Mouse (Mus musculus) CH12.LX (cell line): ENCODE results near the gene Exosc8. TPM values are rescaled to one million over a fixed set of nuclear protein-coding genes. Genes with fewer than 3 reads are reported as not detected.

Experiments
- DNase-seq: peaks from one replicate; pipeline ENCODE4 v3.0.0-alpha.2; 2013; ENCODE audit errors: extremely low read depth
- H3K27ac ChIP-seq: 2 replicates; pipeline ENCODE4 v1.5.1; 2012; ENCODE audit warnings: low read depth, mild to moderate bottlenecking, control low read depth, moderate library complexity; ENCODE audit not compliant: insufficient read depth
- H3K27me3 ChIP-seq: replicated peaks from 2 replicates; pipeline ENCODE3; 2012; ENCODE audit warnings: inconsistent platforms
- H3K36me3 ChIP-seq, 2 experiments: replicated peaks in 1 of 2; 2 replicates each; pipeline versions ENCODE3 to v1.6.1; 2012; ENCODE audit warnings: inconsistent platforms in 1 of 2, low read length in 1 of 2, mild to moderate bottlenecking in 1 of 2, mixed read lengths in 1 of 2, moderate library complexity in 1 of 2; ENCODE audit not compliant: control insufficient read depth in 1 of 2, insufficient read depth in 1 of 2
- H3K4me1 ChIP-seq, 2 experiments: 2 replicates each; pipeline ENCODE4 v1.6.1; 2012; ENCODE audit warnings: inconsistent platforms in 1 of 2, moderate library complexity in 1 of 2; ENCODE audit not compliant: insufficient read depth in 2 of 2, control insufficient read depth in 1 of 2
- H3K4me2 ChIP-seq: 2 replicates; pipeline ENCODE4 v1.6.1; 2012; ENCODE audit warnings: low read depth, mild to moderate bottlenecking, control low read depth; ENCODE audit not compliant: poor library complexity, insufficient read depth, severe bottlenecking
- H3K4me3 ChIP-seq, 3 experiments: fragments of 150-350 bp in 1 of 3; sonication (generic) in 1 of 3; replicated peaks in 1 of 3; 2 replicates each; pipeline versions ENCODE3 to v1.5.1; 2011 to 2012; ENCODE audit warnings: low read depth in 2 of 3, low read length in 2 of 3, mild to moderate bottlenecking in 2 of 3, moderate library complexity in 2 of 3, control low read depth in 1 of 3, improper control_type of control experiment in 1 of 3, inconsistent platforms in 1 of 3, mixed read lengths in 1 of 3; ENCODE audit not compliant: poor library complexity in 1 of 3
- H3K79me2 ChIP-seq: replicated peaks from 2 replicates; pipeline ENCODE4 v1.6.1; 2012; ENCODE audit warnings: mild to moderate bottlenecking, moderate library complexity; ENCODE audit not compliant: control insufficient read depth, poor library complexity, insufficient read depth, severe bottlenecking; ENCODE audit errors: extremely low read depth
- H3K9ac ChIP-seq: 2 replicates; pipeline ENCODE4 v1.6.1; 2012; ENCODE audit warnings: low read depth, mild to moderate bottlenecking, control low read depth, moderate library complexity; ENCODE audit not compliant: insufficient read depth
- H3K9me3 ChIP-seq: replicated peaks from 2 replicates; pipeline ENCODE3; 2012; ENCODE audit warnings: low read length, inconsistent platforms, mixed read lengths
- ELF1 ChIP-seq: IDR thresholded peaks from 2 replicates; pipeline ENCODE4 v1.6.1; 2014; ENCODE audit warnings: low read depth, mild to moderate bottlenecking, inconsistent platforms, low read length, improper control_type of control experiment
- ETS1 ChIP-seq: conservative IDR thresholded peaks from 2 replicates; pipeline ENCODE4 v1.6.1; 2012; ENCODE audit warnings: low read depth, mild to moderate bottlenecking, inconsistent platforms, low read length, improper control_type of control experiment, moderate library complexity
- JUND ChIP-seq: conservative IDR thresholded peaks from 2 replicates; pipeline ENCODE4 v1.6.1; 2011; ENCODE audit warnings: low read depth, low read length, improper control_type of control experiment
- MAZ ChIP-seq: IDR thresholded peaks from 2 replicates; pipeline ENCODE4 v1.6.1; 2012; ENCODE audit warnings: low read depth, mild to moderate bottlenecking, inconsistent platforms, low read length, improper control_type of control experiment, moderate library complexity
- MEF2A ChIP-seq: IDR thresholded peaks from 2 replicates; pipeline ENCODE4 v1.6.1; 2014; ENCODE audit warnings: low read depth, mild to moderate bottlenecking, inconsistent platforms, low read length, improper control_type of control experiment, borderline replicate concordance
- MXI1 ChIP-seq: IDR thresholded peaks from 2 replicates; pipeline ENCODE4 v1.6.1; 2011; ENCODE audit warnings: mild to moderate bottlenecking, low read depth, low read length, improper control_type of control experiment
- MYC ChIP-seq: IDR thresholded peaks from 2 replicates; pipeline ENCODE4 v1.6.1; 2011; ENCODE audit warnings: low read depth, mild to moderate bottlenecking, improper control_type of control experiment, low read length
- NELFE ChIP-seq: IDR thresholded peaks from 2 replicates; pipeline ENCODE4 v1.6.1; 2011; ENCODE audit warnings: low read depth, low read length, improper control_type of control experiment
- PAX5 ChIP-seq: IDR thresholded peaks from 2 replicates; pipeline ENCODE4 v1.6.1; 2012; ENCODE audit warnings: low read length, inconsistent platforms, mixed read lengths
- POLR2A ChIP-seq: IDR thresholded peaks from 2 replicates; pipeline ENCODE4 v1.6.1; 2011; ENCODE audit warnings: low read depth, mild to moderate bottlenecking, improper control_type of control experiment, low read length
- POLR2AphosphoS2 ChIP-seq: IDR thresholded peaks from 2 replicates; pipeline ENCODE4 v1.6.1; 2011; ENCODE audit warnings: low read depth, low read length, improper control_type of control experiment
- SMC3 ChIP-seq: IDR thresholded peaks from 2 replicates; pipeline ENCODE4 v1.6.1; 2011; ENCODE audit warnings: low read depth, low read length, improper control_type of control experiment
- UBTF ChIP-seq: IDR thresholded peaks from 2 replicates; pipeline ENCODE4 v1.6.1; 2012; ENCODE audit warnings: low read depth, mild to moderate bottlenecking, inconsistent platforms, low read length, improper control_type of control experiment, moderate library complexity
- ZC3H11A ChIP-seq: IDR thresholded peaks from 2 replicates; pipeline ENCODE4 v1.6.1; 2012; ENCODE audit warnings: low read depth, mild to moderate bottlenecking, inconsistent platforms, low read length, improper control_type of control experiment
- ZMIZ1 ChIP-seq: IDR thresholded peaks from 2 replicates; pipeline ENCODE4 v1.6.1; 2012; ENCODE audit warnings: low read depth, mild to moderate bottlenecking, inconsistent platforms, low read length, improper control_type of control experiment
- dilution Hi-C: fragments of 300-500 bp; cut with MboI; formaldehyde crosslinking; loops from 2 replicates; pipeline ENCODE4 v1.14.3; 2020; ENCODE audit warnings: low sequenced_read_pairs; ENCODE audit not compliant: extremely low pct_unique_long_range_greater_than_20kb, extremely low pct_ligation_motif_present
- in situ Hi-C: fragments of 300-500 bp; cut with MboI; formaldehyde crosslinking; loops from 3 replicates; pipeline ENCODE4 v1.14.3; 2019; ENCODE audit warnings: low sequenced_read_pairs, low pct_ligation_motif_present, low pct_unique_long_range_greater_than_20kb, mixed read lengths
- polyA plus RNA-seq: library from polyadenylated mRNA; unstranded; fragments of >175 nt; gene quantifications from 2 replicates; pipeline ENCODE4 v1.2.1, GENCODE M21; 2012; ENCODE audit warnings: low read depth; ENCODE audit not compliant: insufficient read length
- total RNA-seq, 2 experiments: library from RNA; depleted of rRNA; stranded (reverse); fragments of 300-350 nt in 1 of 2; fragments of >200 nt in 1 of 2; gene quantifications; 2 replicates each; pipeline ENCODE4 v1.2.3; 2012 to 2014

Exosc8 gene
- total and polyA plus RNA-seq, 3 experiments = 102 to 238 (median 124) TPM

DNA sequence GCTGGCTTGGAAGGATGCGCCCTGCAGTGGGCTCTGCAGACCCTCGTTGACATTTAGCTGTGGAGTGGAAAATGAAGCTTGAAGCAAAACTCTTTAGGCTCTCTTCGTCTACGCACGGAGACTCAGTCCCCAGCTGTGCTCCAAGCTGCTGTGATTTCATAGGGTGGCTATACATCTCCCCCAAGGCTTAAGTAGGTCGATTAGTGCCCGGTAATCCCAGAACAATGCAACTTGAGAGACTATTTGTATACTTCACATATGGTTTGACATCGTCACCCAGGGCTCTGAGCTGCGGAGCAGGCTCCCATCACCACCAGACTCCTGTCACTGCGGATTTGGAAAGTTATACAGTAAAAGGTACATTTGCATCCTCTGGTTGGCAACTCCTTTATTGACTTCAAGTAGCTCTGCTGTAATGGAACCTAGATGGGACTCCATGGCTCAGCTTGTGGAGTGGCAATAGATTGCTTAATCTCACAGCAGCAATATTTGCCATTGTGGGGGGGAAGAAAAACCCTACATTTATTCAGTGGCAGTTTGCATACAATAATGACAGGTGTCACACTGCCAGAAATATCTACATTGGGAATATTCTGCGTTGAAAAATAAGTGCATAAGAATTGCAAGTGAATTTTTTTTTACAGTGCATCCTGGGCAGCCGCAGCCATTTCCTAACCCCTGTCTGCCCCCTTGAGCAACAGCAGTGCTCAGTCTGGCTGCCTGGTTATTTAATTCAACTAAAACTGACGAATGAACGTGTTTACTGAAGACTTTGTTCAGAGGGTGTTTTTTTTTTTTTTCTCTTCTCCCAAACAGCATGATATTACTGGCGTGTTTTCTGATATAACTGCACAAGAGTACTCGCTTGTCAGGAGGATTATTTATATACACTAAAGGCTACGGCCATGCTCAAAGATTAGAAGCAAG, 34.4 kb upstream of the Exosc8 start:
- no peaks in the 10 kb centered on the region for H3K4me1 ChIP-seq
- no peak overlapping the region for H3K4me2 ChIP-seq
- H3K9ac ChIP-seq = no peak overlapping the region
- H3K27me3 ChIP-seq = no peaks in the 10 kb centered on the region
- H3K36me3 ChIP-seq = no peaks in the 10 kb centered on the region
- H3K4me3 ChIP-seq = no peak overlapping the region
- H3K9me3 ChIP-seq = peaks cover 3% of the 10 kb centered on the region
- in situ Hi-C loops (no loop called here), dilution Hi-C loops (no loop called here)
- no peak for DNase-seq
- H3K27ac ChIP-seq = no peak overlapping the region
- no peaks in the 10 kb centered on the region for H3K79me2 ChIP-seq
- TF ChIP-seq POLR2A = no peak
- TF ChIP-seq NELFE = no peak
- no peak for TF ChIP-seq PAX5
- no peak for TF ChIP-seq JUND
- TF ChIP-seq SMC3 = no peak
- TF ChIP-seq POLR2AphosphoS2 = no peak

DNA sequence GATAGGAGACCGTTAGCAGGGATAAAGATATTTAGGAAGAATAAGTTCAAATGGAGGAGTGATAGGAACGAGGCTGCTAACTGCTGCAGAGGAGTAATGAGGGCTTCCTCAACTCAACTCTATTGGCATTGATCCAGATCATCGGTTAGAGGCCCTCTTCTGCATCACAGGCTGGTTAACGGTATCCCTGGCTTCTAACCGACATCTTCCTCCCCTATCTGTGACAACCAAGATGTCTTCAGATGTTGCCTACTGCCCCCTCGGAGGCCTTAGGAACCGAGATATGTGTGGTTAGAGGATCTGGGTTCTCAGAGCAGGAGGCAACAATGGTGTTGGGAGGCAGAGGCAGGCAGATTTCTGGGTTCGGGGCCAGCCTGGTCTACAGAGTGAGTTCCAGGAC, 33.4 kb upstream of the Exosc8 start:
- no peaks in the 10 kb centered on the region for H3K36me3 ChIP-seq
- in situ Hi-C loops (no loop called here), dilution Hi-C loops (no loop called here)
- H3K4me3 ChIP-seq = no peak overlapping the region
- H3K9ac ChIP-seq = no peak overlapping the region
- no peak overlapping the region for H3K27ac ChIP-seq
- H3K79me2 ChIP-seq = no peaks in the 10 kb centered on the region
- H3K4me1 ChIP-seq = no peaks in the 10 kb centered on the region
- peaks cover 1% of the 10 kb centered on the region for H3K9me3 ChIP-seq
- no peak for DNase-seq
- no peaks in the 10 kb centered on the region for H3K27me3 ChIP-seq
- TF ChIP-seq UBTF = no peak
- no peak for TF ChIP-seq SMC3
- TF ChIP-seq MAZ = no peak
- TF ChIP-seq PAX5 = no peak
- no peak for TF ChIP-seq ETS1
- no peak for TF ChIP-seq ZC3H11A
- no peak for TF ChIP-seq MEF2A
- no peak for TF ChIP-seq MXI1
- no peak for TF ChIP-seq ELF1
- no peak for TF ChIP-seq ZMIZ1
- TF ChIP-seq MYC = no peak
- TF ChIP-seq JUND = no peak
- H3K4me2 ChIP-seq = no peak overlapping the region
